Mouse (Mus musculus): Measurements from ENCODE around the gene Olfr1368.
"Not testable (repeated sequence)": the region's sequence is repeated elsewhere in the genome, so short reads cannot be mapped to it uniquely, and the experiment has no call there.

The Olfr1368 gene

GRCm38 (mm10) chr13:21167910-21168300 is 22.2 kb upstream of the Olfr1368 start:
- no peak for DNase-seq (ENCODE audit: inconsistent ontology term)

- peak; percentile 87 for DNase-seq (ENCODE audit: inconsistent ontology term)
These were observed 21.6 kb upstream of the Olfr1368 start for GRCm38 (mm10) chr13:21166936-21167909.

- DNase-seq (ENCODE audit: inconsistent ontology term), result no peak
These were observed 16.9 kb upstream of the Olfr1368 start for GRCm38 (mm10) chr13:21162591-21162990.

GRCm38 (mm10) chr13:21161591-21161990 is 15.9 kb upstream of the Olfr1368 start:
- no peak for DNase-seq (ENCODE audit: inconsistent ontology term)

- peak; percentile 89 for DNase-seq (ENCODE audit: inconsistent ontology term)
These were observed 15.3 kb upstream of the Olfr1368 start for GRCm38 (mm10) chr13:21160657-21161590.

GRCm38 (mm10) chr13:21160041-21160511 is 14.4 kb upstream of the Olfr1368 start:
- peak; percentile 29 for DNase-seq (ENCODE audit: inconsistent ontology term)

GRCm38 (mm10) chr13:21159475-21159819 is 13.8 kb upstream of the Olfr1368 start:
- DNase-seq (ENCODE audit: inconsistent ontology term), result peak; percentile 22

- DNase-seq (ENCODE audit: inconsistent ontology term), result peak; percentile 74
These were observed 13.3 kb upstream of the Olfr1368 start for GRCm38 (mm10) chr13:21158785-21159474.

- no peak for DNase-seq (ENCODE audit: inconsistent ontology term)
These were observed 12.4 kb upstream of the Olfr1368 start for GRCm38 (mm10) chr13:21158071-21158470.

- DNase-seq (ENCODE audit: inconsistent ontology term), result no peak
These were observed 10.2 kb upstream of the Olfr1368 start for GRCm38 (mm10) chr13:21155888-21156287.

- DNase-seq (ENCODE audit: inconsistent ontology term), result no peak
These were observed 3.2 kb downstream of the Olfr1368 start for GRCm38 (mm10) chr13:21142421-21142820.

GRCm38 (mm10) chr13:21129339-21129738 is 16.3 kb downstream of the Olfr1368 start, which contains the start of gene Olfr263:
Gene Olfr263, plus strand, starts transcription at chr13:21129639.
- DNase-seq (ENCODE audit: inconsistent ontology term), result not testable (repeated sequence)

GRCm38 (mm10) chr13:21114121-21114520 is 31.5 kb downstream of the Olfr1368 start:
- DNase-seq (ENCODE audit: inconsistent ontology term), result no peak

- not testable (repeated sequence) for DNase-seq (ENCODE audit: inconsistent ontology term)
These were observed 34.5 kb downstream of the Olfr1368 start, which contains the start of gene Olfr1369-ps1 for GRCm38 (mm10) chr13:21111183-21111582. Gene Olfr1369-ps1, plus strand, starts transcription at chr13:21111483.

- DNase-seq (ENCODE audit: inconsistent ontology term), result no peak
These were observed 35.2 kb downstream of the Olfr1368 start for GRCm38 (mm10) chr13:21110441-21110840.

- DNase-seq (ENCODE audit: inconsistent ontology term), result no peak
These were observed 35.9 kb downstream of the Olfr1368 start for GRCm38 (mm10) chr13:21109759-21110158.

All from Muller cell, postnatal 12 days (primary cell).